Mouse (Mus musculus) limb, embryonic 14.5 days (tissue): ENCODE data around the gene Zfp580. TPM values are rescaled to one million over a fixed set of nuclear protein-coding genes. Genes with fewer than 3 reads are reported as not detected.

ENCODE experiments used
- ATAC-seq: fragments of 200-750 bp; cut with Nextera tagmentation; 2 replicates; pipeline ENCODE4 v1.8.0; 2017; ENCODE audit warnings: low read depth, moderate number of reproducible peaks, moderate TSS enrichment; ENCODE audit not compliant: low FRiP score
- DNase-seq: peaks from one replicate; pipeline ENCODE4 v3.0.0-alpha.2; 2015; ENCODE audit warnings: low spot score
- H3K27ac ChIP-seq: fragments of 300-500 bp; sonication (generic); replicated peaks from 2 replicates; pipeline ENCODE4 v1.5.1; 2014; ENCODE audit warnings: low read depth, mild to moderate bottlenecking, low read length, moderate library complexity, mixed read lengths
- H3K27me3 ChIP-seq: fragments of 300-500 bp; sonication (generic); 2 replicates; pipeline ENCODE4 v1.6.1; 2014; ENCODE audit warnings: low read length, mixed read lengths; ENCODE audit not compliant: control insufficient read depth, insufficient read depth
- H3K36me3 ChIP-seq: fragments of 300-500 bp; sonication (generic); 2 replicates; pipeline ENCODE4 v1.6.1; 2014; ENCODE audit warnings: mild to moderate bottlenecking, low read length, moderate library complexity, mixed read lengths; ENCODE audit not compliant: control insufficient read depth, insufficient read depth
- H3K4me1 ChIP-seq: fragments of 300-500 bp; sonication (generic); 2 replicates; pipeline ENCODE4 v1.6.1; 2014; ENCODE audit warnings: antibody characterized with exemption, low read length, mixed read lengths; ENCODE audit not compliant: control insufficient read depth, insufficient read depth
- H3K4me2 ChIP-seq: fragments of 300-500 bp; sonication (generic); replicated peaks from 2 replicates; pipeline ENCODE4 v1.6.1; 2014; ENCODE audit warnings: low read depth, mild to moderate bottlenecking, low read length, moderate library complexity; ENCODE audit not compliant: severe bottlenecking
- H3K4me3 ChIP-seq: fragments of 300-500 bp; sonication (generic); replicated peaks from 2 replicates; pipeline ENCODE4 v1.5.1; 2014; ENCODE audit warnings: low read length
- H3K9ac ChIP-seq: fragments of 300-500 bp; sonication (generic); 2 replicates; pipeline ENCODE4 v1.6.1; 2014; ENCODE audit warnings: mild to moderate bottlenecking, low read depth, low read length, moderate library complexity; ENCODE audit not compliant: severe bottlenecking
- H3K9me3 ChIP-seq: fragments of 300-500 bp; sonication (generic); 2 replicates; pipeline ENCODE4 v1.6.1; 2016; ENCODE audit warnings: low read length; ENCODE audit not compliant: control insufficient read depth
- POLR2A ChIP-seq: fragments of 200-500 bp; IDR thresholded peaks from 2 replicates; pipeline ENCODE4 v1.8.0; 2012; ENCODE audit warnings: inconsistent platforms, mild to moderate bottlenecking, moderate library complexity, borderline replicate concordance; ENCODE audit not compliant: insufficient read depth, insufficient read length; ENCODE audit errors: extremely low read depth
- WGBS: fragments of 180-500 bp; shearing (Covaris S2); extraction: QIAGEN DNeasy Blood & Tissue Kit; methylation state at CpG from one replicate; pipeline ENCODE4 v1.1.7; 2014; 5-methylcytosine and 5-hydroxymethylcytosine counted together
- polyA plus RNA-seq, 2 experiments: library from polyadenylated mRNA; depleted of rRNA in 1 of 2; stranded (reverse) in 1 of 2; unstranded in 1 of 2; fragments of >200 nt; fragmentation: Nextera tagmentation in 1 of 2; extraction: Ambion mirVana in 1 of 2; gene quantifications; 2 replicates each; pipeline versions ENCODE4 v1.2.1 to v1.2.3; 2012 to 2014

Zfp580 gene
- polyA plus RNA-seq, 2 experiments = 47.5 to 49.7 TPM

GRCm38 (mm10) chr7:5098769-5099168, 47.4 kb downstream of the Zfp580 start:
- DNase-seq (no peak), ATAC-seq (no peak)
- Histone ChIP-seq H3K36me3 (peaks cover 54% of the 10 kb centered on the region), H3K4me3 (no peak overlapping the region), H3K27ac (no peak overlapping the region), H3K4me2 (no peak overlapping the region), H3K9me3 (no peaks in the 10 kb centered on the region), H3K4me1 (no peaks in the 10 kb centered on the region), H3K27me3 (no peaks in the 10 kb centered on the region), H3K9ac (no peak overlapping the region)
- no peak for TF ChIP-seq POLR2A
- WGBS = 99% methylated on average over 5 of the region's 5 CpGs

DNA sequence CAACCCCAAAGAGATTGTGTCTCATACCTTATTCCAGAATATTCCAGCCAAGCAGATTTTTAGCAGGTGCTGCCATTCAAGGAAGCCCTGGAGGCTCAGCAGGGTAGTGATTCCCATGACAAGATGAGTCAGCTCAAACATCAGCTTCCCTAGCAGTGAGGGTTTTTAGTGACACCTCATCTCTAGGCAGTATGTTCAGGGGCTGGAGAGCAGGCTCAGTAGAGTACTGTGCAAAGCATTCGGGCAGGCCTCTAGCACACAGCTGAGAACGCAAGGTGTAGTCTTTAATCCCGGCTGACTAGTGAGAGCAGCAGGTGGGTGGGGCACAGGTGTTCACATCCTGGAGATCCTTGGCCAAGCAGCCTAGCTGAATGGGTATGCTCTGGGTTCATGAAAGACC, 48.5 kb downstream of the Zfp580 start:
- TF ChIP-seq POLR2A = no peak
- no peak for ATAC-seq

GRCm38 (mm10) chr7:5101066-5101663, 49.8 kb downstream of the Zfp580 start:
- no peak for DNase-seq
- ATAC-seq = no peak; the same call in 1 of the 2 replicates
- no peak for TF ChIP-seq POLR2A
- Histone ChIP-seq H3K27me3 (no peaks in the 10 kb centered on the region), H3K27ac (no peak overlapping the region), H3K9me3 (no peaks in the 10 kb centered on the region), H3K4me3 (no peak overlapping the region), H3K36me3 (peaks cover 30% of the 10 kb centered on the region), H3K4me2 (no peak overlapping the region), H3K9ac (no peak overlapping the region), H3K4me1 (no peaks in the 10 kb centered on the region)
- 93% methylated on average over 10 of the region's 10 CpGs for WGBS

More for the DNA sequence above, 48.5 kb downstream of the Zfp580 start:
- WGBS = 70% methylated on average over 3 of the region's 3 CpGs
- H3K27me3 ChIP-seq = no peaks in the 10 kb centered on the region
- no peaks in the 10 kb centered on the region for H3K9me3 ChIP-seq
- H3K4me3 ChIP-seq = no peak overlapping the region
- no peak overlapping the region for H3K27ac ChIP-seq
- H3K4me2 ChIP-seq = no peak overlapping the region
- no peaks in the 10 kb centered on the region for H3K4me1 ChIP-seq
- DNase-seq = no peak
- peaks cover 44% of the 10 kb centered on the region for H3K36me3 ChIP-seq
- no peak overlapping the region for H3K9ac ChIP-seq

DNA sequence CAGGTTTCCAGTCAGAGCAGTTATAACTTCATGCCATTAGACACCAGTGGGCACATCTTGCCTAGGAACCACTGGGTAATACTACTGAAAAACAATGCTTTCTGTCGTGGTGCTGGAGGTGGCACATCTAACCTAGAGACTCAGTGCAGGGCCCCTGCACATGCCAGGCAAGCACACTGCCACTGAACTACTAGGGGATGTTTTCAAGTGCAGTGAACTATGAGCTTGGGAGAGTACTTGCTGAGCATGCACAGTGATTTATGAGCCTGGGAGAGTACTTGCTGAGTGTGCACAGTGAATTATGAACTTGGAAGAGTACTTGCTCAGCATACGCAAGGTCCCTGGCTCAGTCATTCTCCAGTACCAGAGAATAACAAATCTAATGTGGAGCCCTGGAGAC, 51.2 kb downstream of the Zfp580 start:
- Histone ChIP-seq H3K9me3 (no peaks in the 10 kb centered on the region), H3K4me2 (no peak overlapping the region), H3K36me3 (peaks cover 16% of the 10 kb centered on the region), H3K27ac (no peak overlapping the region), H3K27me3 (no peaks in the 10 kb centered on the region), H3K4me1 (no peaks in the 10 kb centered on the region), H3K4me3 (no peak overlapping the region), H3K9ac (no peak overlapping the region)
- TF ChIP-seq POLR2A = no peak
- ATAC-seq (no peak), DNase-seq (no peak)
- WGBS = 87% methylated on average over 2 of the region's 2 CpGs

Other genes with a start within 250 kb of the Zfp580 start
- 515 and 618 TPM in 2 replicates for gene Ube2s, start 238.9 kb upstream of the Zfp580 start, polyA plus RNA-seq (2012; rRNA removed)
- gene Ube2s, start 238.9 kb upstream of the Zfp580 start, polyA plus RNA-seq (2014; fragmentation: Nextera tagmentation; extraction: Ambion mirVana) = 366 and 368 TPM in 2 replicates
- gene Shisa7, start 206.8 kb upstream of the Zfp580 start, polyA plus RNA-seq (2012; rRNA removed) = 4.2 and 5.1 TPM in 2 replicates
- 0.43 and 0.54 TPM in 2 replicates for gene Shisa7, start 206.8 kb upstream of the Zfp580 start, polyA plus RNA-seq (2014; fragmentation: Nextera tagmentation; extraction: Ambion mirVana)
- gene Isoc2b, start 181.3 kb upstream of the Zfp580 start, polyA plus RNA-seq (2012; rRNA removed) = 7.4 and 11.0 TPM in 2 replicates
- gene Isoc2b, start 181.3 kb upstream of the Zfp580 start, polyA plus RNA-seq (2014; fragmentation: Nextera tagmentation; extraction: Ambion mirVana) = 9.7 and 9.9 TPM in 2 replicates
- 13.6 and 16.7 TPM in 2 replicates for gene Isoc2a, start 174.4 kb upstream of the Zfp580 start, polyA plus RNA-seq (2012; rRNA removed)
- gene Isoc2a, start 174.4 kb upstream of the Zfp580 start, polyA plus RNA-seq (2014; fragmentation: Nextera tagmentation; extraction: Ambion mirVana) = 1.1 and 1.3 TPM in 2 replicates
- 0.15 and 0.22 TPM in 2 replicates for gene Gm36210, start 145.0 kb upstream of the Zfp580 start, polyA plus RNA-seq (2012; rRNA removed)
- not detected in 2 replicates for gene Gm36210, start 145.0 kb upstream of the Zfp580 start, polyA plus RNA-seq (2014; fragmentation: Nextera tagmentation; extraction: Ambion mirVana)
- 13.4 and 22.3 TPM in 2 replicates for gene Zfp628, start 136.3 kb upstream of the Zfp580 start, polyA plus RNA-seq (2012; rRNA removed)
- 4.0 and 4.6 TPM in 2 replicates for gene Zfp628, start 136.3 kb upstream of the Zfp580 start, polyA plus RNA-seq (2014; fragmentation: Nextera tagmentation; extraction: Ambion mirVana)
- 7.6 and 10.0 TPM in 2 replicates for gene Nat14, start 129.5 kb upstream of the Zfp580 start, polyA plus RNA-seq (2012; rRNA removed)
- 0.92 and 1.9 TPM in 2 replicates for gene Nat14, start 129.5 kb upstream of the Zfp580 start, polyA plus RNA-seq (2014; fragmentation: Nextera tagmentation; extraction: Ambion mirVana)
- gene Ssc5d, start 125.8 kb upstream of the Zfp580 start, polyA plus RNA-seq (2012; rRNA removed) = 38.1 and 48.4 TPM in 2 replicates
- gene Ssc5d, start 125.8 kb upstream of the Zfp580 start, polyA plus RNA-seq (2014; fragmentation: Nextera tagmentation; extraction: Ambion mirVana) = 13.2 and 13.6 TPM in 2 replicates
- gene Sbk2, start 87.1 kb upstream of the Zfp580 start, polyA plus RNA-seq (2012; rRNA removed) = 0.45 and 0.74 TPM in 2 replicates
- 0.37 and 1.1 TPM in 2 replicates for gene Sbk2, start 87.1 kb upstream of the Zfp580 start, polyA plus RNA-seq (2014; fragmentation: Nextera tagmentation; extraction: Ambion mirVana)
- gene Sbk3, start 80.4 kb upstream of the Zfp580 start, polyA plus RNA-seq (2012; rRNA removed) = 0.15 and 0.28 TPM in 2 replicates
- gene Sbk3, start 80.4 kb upstream of the Zfp580 start, polyA plus RNA-seq (2014; fragmentation: Nextera tagmentation; extraction: Ambion mirVana) = 0.06 and 0.12 TPM in 2 replicates
- gene Zfp579, start 55.4 kb upstream of the Zfp580 start, polyA plus RNA-seq (2012; rRNA removed) = 97.6 and 196 TPM in 2 replicates
- gene Zfp579, start 55.4 kb upstream of the Zfp580 start, polyA plus RNA-seq (2014; fragmentation: Nextera tagmentation; extraction: Ambion mirVana) = 30.3 and 39.0 TPM in 2 replicates
- gene Zfp524, start 37.1 kb upstream of the Zfp580 start, polyA plus RNA-seq (2012; rRNA removed) = 17.0 and 20.9 TPM in 2 replicates
- gene Zfp524, start 37.1 kb upstream of the Zfp580 start, polyA plus RNA-seq (2014; fragmentation: Nextera tagmentation; extraction: Ambion mirVana) = 12.1 and 16.7 TPM in 2 replicates
- 42.4 and 50.8 TPM in 2 replicates for gene Fiz1, start 36.8 kb upstream of the Zfp580 start, polyA plus RNA-seq (2012; rRNA removed)
- gene Fiz1, start 36.8 kb upstream of the Zfp580 start, polyA plus RNA-seq (2014; fragmentation: Nextera tagmentation; extraction: Ambion mirVana) = 37.5 and 42.0 TPM in 2 replicates
- not detected in 2 replicates for gene Gm44973, start 36.0 kb upstream of the Zfp580 start, polyA plus RNA-seq (2012; rRNA removed)
- gene Gm44973, start 36.0 kb upstream of the Zfp580 start, polyA plus RNA-seq (2014; fragmentation: Nextera tagmentation; extraction: Ambion mirVana) = 0.57 and 1.9 TPM in 2 replicates
- gene Zfp865, start 31.2 kb upstream of the Zfp580 start, polyA plus RNA-seq (2012; rRNA removed) = 53.2 and 72.3 TPM in 2 replicates
- gene Zfp865, start 31.2 kb upstream of the Zfp580 start, polyA plus RNA-seq (2014; fragmentation: Nextera tagmentation; extraction: Ambion mirVana) = 6.6 and 7.8 TPM in 2 replicates
- 48.1 and 49.4 TPM in 2 replicates for gene Ccdc106, start 31.0 kb upstream of the Zfp580 start, polyA plus RNA-seq (2012; rRNA removed)
- 36.7 and 37.3 TPM in 2 replicates for gene Ccdc106, start 31.0 kb upstream of the Zfp580 start, polyA plus RNA-seq (2014; fragmentation: Nextera tagmentation; extraction: Ambion mirVana)
- gene 4632433K11Rik, start 17.4 kb upstream of the Zfp580 start, polyA plus RNA-seq (2012; rRNA removed) = not detected in 2 replicates
- not detected in 2 replicates for gene 4632433K11Rik, start 17.4 kb upstream of the Zfp580 start, polyA plus RNA-seq (2014; fragmentation: Nextera tagmentation; extraction: Ambion mirVana)
- gene Zfp784, start 13.1 kb upstream of the Zfp580 start, polyA plus RNA-seq (2012; rRNA removed) = 6.5 and 6.8 TPM in 2 replicates
- gene Zfp784, start 13.1 kb upstream of the Zfp580 start, polyA plus RNA-seq (2014; fragmentation: Nextera tagmentation; extraction: Ambion mirVana) = 5.6 and 6.3 TPM in 2 replicates
- gene U2af2, start 10.6 kb downstream of the Zfp580 start, polyA plus RNA-seq (2012; rRNA removed) = 431 and 479 TPM in 2 replicates
- gene U2af2, start 10.6 kb downstream of the Zfp580 start, polyA plus RNA-seq (2014; fragmentation: Nextera tagmentation; extraction: Ambion mirVana) = 123 and 128 TPM in 2 replicates
- gene Epn1, start 28.7 kb downstream of the Zfp580 start, polyA plus RNA-seq (2012; rRNA removed) = 119 and 144 TPM in 2 replicates
- 69.1 and 76.2 TPM in 2 replicates for gene Epn1, start 28.7 kb downstream of the Zfp580 start, polyA plus RNA-seq (2014; fragmentation: Nextera tagmentation; extraction: Ambion mirVana)
- gene Rfpl4, start 65.4 kb downstream of the Zfp580 start, polyA plus RNA-seq (2012; rRNA removed) = not detected in 2 replicates
- gene Rfpl4, start 65.4 kb downstream of the Zfp580 start, polyA plus RNA-seq (2014; fragmentation: Nextera tagmentation; extraction: Ambion mirVana) = not detected in 2 replicates
- 0.20 and 0.34 TPM in 2 replicates for gene Rasl2-9, start 74.4 kb downstream of the Zfp580 start, polyA plus RNA-seq (2012; rRNA removed)
- 0.43 and 0.55 TPM in 2 replicates for gene Rasl2-9, start 74.4 kb downstream of the Zfp580 start, polyA plus RNA-seq (2014; fragmentation: Nextera tagmentation; extraction: Ambion mirVana)
- not detected in 2 replicates for gene Vmn1r55, start 98.1 kb downstream of the Zfp580 start, polyA plus RNA-seq (2012; rRNA removed)
- gene Vmn1r55, start 98.1 kb downstream of the Zfp580 start, polyA plus RNA-seq (2014; fragmentation: Nextera tagmentation; extraction: Ambion mirVana) = not detected in 2 replicates
- gene Vmn1r56, start 145.2 kb downstream of the Zfp580 start, polyA plus RNA-seq (2012; rRNA removed) = not detected in 2 replicates
- gene Vmn1r56, start 145.2 kb downstream of the Zfp580 start, polyA plus RNA-seq (2014; fragmentation: Nextera tagmentation; extraction: Ambion mirVana) = not detected in 2 replicates
- not detected in 2 replicates for gene Vmn1r57, start 167.0 kb downstream of the Zfp580 start, polyA plus RNA-seq (2012; rRNA removed)
- not detected in 2 replicates for gene Vmn1r57, start 167.0 kb downstream of the Zfp580 start, polyA plus RNA-seq (2014; fragmentation: Nextera tagmentation; extraction: Ambion mirVana)